Mouse (Mus musculus) megakaryocyte, adult 5-6 weeks (primary cell): Measurements from ENCODE around the gene Psg17. TPM values are rescaled to one million over a fixed set of nuclear protein-coding genes. Genes with fewer than 3 reads are reported as not detected.

ENCODE experiments used
- total RNA-seq, 2 experiments: library from RNA; stranded (forward) in 1 of 2; stranded (reverse) in 1 of 2; fragments of 153-499, 151-499 nt in 1 of 2; fragments of 221-1000, 200-1000 nt in 1 of 2; gene quantifications; 2 replicates each; pipeline versions ENCODE4 v1.2.3 to v1.2.4; 2015 to 2017

The Psg17 gene
- total RNA-seq, 2 experiments from 2014 or later = not detected

Other genes with a start within 250 kb of the Psg17 start
- gene Psg23, start 205.1 kb downstream of the Psg17 start, total RNA-seq (2015) = not detected in 2 replicates
- gene Psg23, start 205.1 kb downstream of the Psg17 start, total RNA-seq (2017) = not detected in 2 replicates
- gene Psg21, start 164.9 kb downstream of the Psg17 start, total RNA-seq (2015) = not detected in 2 replicates
- not detected in 2 replicates for gene Psg21, start 164.9 kb downstream of the Psg17 start, total RNA-seq (2017)
- not detected in 2 replicates for gene Psg20, start 135.4 kb downstream of the Psg17 start, total RNA-seq (2015)
- gene Psg20, start 135.4 kb downstream of the Psg17 start, total RNA-seq (2017) = not detected in 2 replicates
- not detected in 2 replicates for gene Psg22, start 103.5 kb downstream of the Psg17 start, total RNA-seq (2015)
- not detected in 2 replicates for gene Psg22, start 103.5 kb downstream of the Psg17 start, total RNA-seq (2017)
- gene Psg19, start 23.1 kb downstream of the Psg17 start, total RNA-seq (2015) = not detected in 2 replicates
- not detected in 2 replicates for gene Psg19, start 23.1 kb downstream of the Psg17 start, total RNA-seq (2017)
- not detected in 2 replicates for gene Mill2, start 18.4 kb upstream of the Psg17 start, total RNA-seq (2015)
- gene Mill2, start 18.4 kb upstream of the Psg17 start, total RNA-seq (2017) = 0.08 TPM in 1 of 2 replicates, not detected in the other
- 492 and 634 TPM in 2 replicates for gene Pglyrp1, start 49.7 kb upstream of the Psg17 start, total RNA-seq (2015)
- gene Pglyrp1, start 49.7 kb upstream of the Psg17 start, total RNA-seq (2017) = 78.5 and 108 TPM in 2 replicates
- gene Ccdc61, start 88.8 kb upstream of the Psg17 start, total RNA-seq (2015) = 12.9 and 15.3 TPM in 2 replicates
- 8.9 and 12.2 TPM in 2 replicates for gene Ccdc61, start 88.8 kb upstream of the Psg17 start, total RNA-seq (2017)
- gene Nova2, start 104.3 kb upstream of the Psg17 start, total RNA-seq (2015) = not detected in 2 replicates
- gene Nova2, start 104.3 kb upstream of the Psg17 start, total RNA-seq (2017) = not detected in 2 replicates
- not detected in 2 replicates for gene Nanos2, start 165.8 kb upstream of the Psg17 start, total RNA-seq (2015)
- gene Nanos2, start 165.8 kb upstream of the Psg17 start, total RNA-seq (2017) = not detected in 2 replicates
- 0.25 TPM in 1 of 2 replicates, not detected in the other for gene Mypop, start 169.6 kb upstream of the Psg17 start, total RNA-seq (2015)
- 0.15 and 0.24 TPM in 2 replicates for gene Mypop, start 169.6 kb upstream of the Psg17 start, total RNA-seq (2017)
- 11.4 and 14.5 TPM in 2 replicates for gene Irf2bp1, start 182.4 kb upstream of the Psg17 start, total RNA-seq (2015)
- 6.9 and 8.2 TPM in 2 replicates for gene Irf2bp1, start 182.4 kb upstream of the Psg17 start, total RNA-seq (2017)
- not detected in 2 replicates for gene Foxa3, start 201.9 kb upstream of the Psg17 start, total RNA-seq (2015)
- gene Foxa3, start 201.9 kb upstream of the Psg17 start, total RNA-seq (2017) = not detected in 2 replicates
- gene Sympk, start 202.8 kb upstream of the Psg17 start, total RNA-seq (2015) = 48.4 and 54.7 TPM in 2 replicates
- 26.6 and 30.4 TPM in 2 replicates for gene Sympk, start 202.8 kb upstream of the Psg17 start, total RNA-seq (2017)
- not detected in 2 replicates for gene Rsph6a, start 233.1 kb upstream of the Psg17 start, total RNA-seq (2015)
- not detected in 2 replicates for gene Rsph6a, start 233.1 kb upstream of the Psg17 start, total RNA-seq (2017)